Mouse (Mus musculus): ENCODE results near the gene Esf1. TPM values are rescaled to one million over a fixed set of nuclear protein-coding genes. Genes with fewer than 3 reads are reported as not detected.

The Esf1 gene
- polyA plus RNA-seq, 1 experiment from 2014 or later = 36.3 TPM

GRCm38 (mm10) chr2:140078600-140079280 lies 91.6 kb downstream of the Esf1 start:
- Histone ChIP-seq H3K9ac (ENCODE audit: low read depth, low read length) (no peak overlapping the region), H3K27ac (ENCODE audit: low read depth, low read length) (no peak overlapping the region), H3K27me3 (ENCODE audit: control insufficient read depth, insufficient read depth, low read length) (no peaks in the 10 kb centered on the region), H3K36me3 (ENCODE audit: control insufficient read depth, insufficient read depth, low read length) (no peaks in the 10 kb centered on the region), H3K4me3 (ENCODE audit: low read length) (no peak overlapping the region), H3K4me2 (replicated peaks; ENCODE audit: low read depth, low read length) (no peak overlapping the region), H3K4me1 (ENCODE audit: control insufficient read depth, insufficient read depth, low read length) (no peaks in the 10 kb centered on the region), H3K9me3 (ENCODE audit: control insufficient read depth, low read length) (no peaks in the 10 kb centered on the region)
- WGBS = 55% methylated on average over 6 of the region's 6 CpGs
- ATAC-seq (ENCODE audit: low FRiP score, low TSS enrichment) = no peak

DNA sequence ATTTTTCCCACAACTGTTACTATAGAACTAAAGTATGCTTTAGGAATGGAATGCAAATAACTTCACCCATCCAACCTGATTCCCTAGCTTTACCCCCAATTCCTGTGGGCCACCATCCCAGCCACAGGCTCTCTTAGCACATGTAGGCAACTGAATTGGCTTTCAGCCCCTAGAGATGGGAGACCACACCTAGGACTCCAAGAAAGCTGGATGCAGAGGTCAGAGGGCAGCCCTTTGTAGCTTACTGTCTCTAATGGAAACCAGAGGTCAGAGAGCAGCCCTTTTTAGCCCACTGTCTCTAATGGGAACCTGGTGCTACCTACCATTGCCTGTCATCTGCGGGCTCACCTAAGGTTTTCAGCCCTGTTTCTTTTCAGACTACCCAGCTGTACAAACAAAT lies 92.9 kb downstream of the Esf1 start:
- no peak overlapping the region for H3K9ac ChIP-seq (ENCODE audit: low read depth, low read length)
- H3K36me3 ChIP-seq (ENCODE audit: control insufficient read depth, insufficient read depth, low read length) = no peaks in the 10 kb centered on the region
- no peaks in the 10 kb centered on the region for H3K9me3 ChIP-seq (ENCODE audit: control insufficient read depth, low read length)
- H3K4me2 ChIP-seq (replicated peaks; ENCODE audit: low read depth, low read length) = no peak overlapping the region
- WGBS = 44% methylated on average over 1 of the region's 1 CpGs
- H3K4me1 ChIP-seq (ENCODE audit: control insufficient read depth, insufficient read depth, low read length) = no peaks in the 10 kb centered on the region
- no peak for ATAC-seq (ENCODE audit: low FRiP score, low TSS enrichment)
- no peak overlapping the region for H3K4me3 ChIP-seq (ENCODE audit: low read length)
- H3K27me3 ChIP-seq (ENCODE audit: control insufficient read depth, insufficient read depth, low read length) = no peaks in the 10 kb centered on the region
- no peak overlapping the region for H3K27ac ChIP-seq (ENCODE audit: low read depth, low read length)

- Histone ChIP-seq H3K27ac (ENCODE audit: low read depth, low read length) (no peak overlapping the region), H3K27me3 (ENCODE audit: control insufficient read depth, insufficient read depth, low read length) (no peaks in the 10 kb centered on the region), H3K4me3 (ENCODE audit: low read length) (no peak overlapping the region), H3K4me2 (replicated peaks; ENCODE audit: low read depth, low read length) (no peak overlapping the region), H3K4me1 (ENCODE audit: control insufficient read depth, insufficient read depth, low read length) (no peaks in the 10 kb centered on the region), H3K36me3 (ENCODE audit: control insufficient read depth, insufficient read depth, low read length) (no peaks in the 10 kb centered on the region), H3K9me3 (ENCODE audit: control insufficient read depth, low read length) (no peaks in the 10 kb centered on the region), H3K9ac (ENCODE audit: low read depth, low read length) (no peak overlapping the region)
- no peak for ATAC-seq (ENCODE audit: low FRiP score, low TSS enrichment)
- 78% methylated on average over 3 of the region's 3 CpGs for WGBS
Measured at GRCm38 (mm10) chr2:140075150-140075549, 95.2 kb downstream of the Esf1 start.

Other genes with a start within 250 kb of the Esf1 start
- 23.5 and 24.4 TPM in 2 replicates for gene Tasp1, start 103.8 kb downstream of the Esf1 start, polyA plus RNA-seq (2014; fragmentation: Nextera tagmentation; extraction: Ambion mirVana)
- not detected in 2 replicates for gene Gm17374, start 18.5 kb downstream of the Esf1 start, polyA plus RNA-seq (2014; fragmentation: Nextera tagmentation; extraction: Ambion mirVana)
- 22.7 and 26.8 TPM in 2 replicates for gene Ndufaf5, start 85 bp upstream of the Esf1 start, polyA plus RNA-seq (2014; fragmentation: Nextera tagmentation; extraction: Ambion mirVana)
- gene Sel1l2, start 219.1 kb upstream of the Esf1 start, polyA plus RNA-seq (2014; fragmentation: Nextera tagmentation; extraction: Ambion mirVana) = not detected in 2 replicates
- 22.2 and 32.5 TPM in 2 replicates for gene Macrod2, start 224.7 kb upstream of the Esf1 start, polyA plus RNA-seq (2014; fragmentation: Nextera tagmentation; extraction: Ambion mirVana)